In genomic region chr12:107708812-107709211, GRCm38 (mm10) we compare ENCODE assay signal across 21 mouse cellular contexts.
DNase-seq lines count a peak whose midpoint lies in the region; ATAC-seq lines count a peak whose summit lies in the region.
"Had no signal": no experiment of that assay in that cellular context is flagged by ENCODE, and none has a peak within 500 bp of the region (broad histone marks: within the 10 kb centered on the region; RNA-seq: fewer than 3 reads in every experiment).

No protein-coding gene starts in this region.

- no peak overlapping the region for H3K4me2 ChIP-seq in embryonic facial prominence, embryonic 13.5 days
- no peak overlapping the region for H3K4me2 ChIP-seq in forebrain, embryonic 16.5 days (ENCODE audit: low read length)
- H3K4me2 ChIP-seq: embryonic facial prominence, embryonic 12.5 days; heart, embryonic 11.5 days; hindbrain, embryonic 12.5 days; hindbrain, embryonic 15.5 days had no signal

- H3K4me3 ChIP-seq in embryonic facial prominence, embryonic 13.5 days = no peak overlapping the region
- no peak overlapping the region for H3K4me3 ChIP-seq in embryonic facial prominence, embryonic 10.5 days
- peak overlapping the region; percentile 44 for H3K4me3 ChIP-seq in megakaryocyte, embryonic 14.5 days (replicated peaks)
- no peak overlapping the region for H3K4me3 ChIP-seq in forebrain, embryonic 16.5 days (replicated peaks; ENCODE audit: low read length)
- H3K4me3 ChIP-seq: embryonic facial prominence, embryonic 12.5 days; hindbrain, embryonic 12.5 days; hindbrain, embryonic 15.5 days had no signal

- peaks cover 6% of the 10 kb centered on the region; the same call in 1 of the 2 replicates for H3K9me3 ChIP-seq in embryonic facial prominence, embryonic 13.5 days
- peaks cover 10% of the 10 kb centered on the region; the same call in 1 of the 2 replicates for H3K9me3 ChIP-seq in embryonic facial prominence, embryonic 10.5 days
- H3K9me3 ChIP-seq in megakaryocyte, embryonic 14.5 days = peaks cover 94% of the 10 kb centered on the region
- peaks cover 2% of the 10 kb centered on the region; the same call in 1 of the 2 replicates for H3K9me3 ChIP-seq in forebrain, embryonic 16.5 days (ENCODE audit: control insufficient read depth, low read length)
- H3K9me3 ChIP-seq: hindbrain, embryonic 15.5 days had no signal

- H3K27me3 ChIP-seq in embryonic facial prominence, embryonic 13.5 days = no peaks in the 10 kb centered on the region
- 0 out of 2 replicates have a peak, but pooled peaks cover 5% of the 10 kb centered on the region for H3K27me3 ChIP-seq in embryonic facial prominence, embryonic 10.5 days (replicated peaks; ENCODE audit: low read depth, poor library complexity, severe bottlenecking)
- H3K27me3 ChIP-seq in megakaryocyte, embryonic 14.5 days (replicated peaks) = no peaks in the 10 kb centered on the region
- no peaks in the 10 kb centered on the region for H3K27me3 ChIP-seq in forebrain, embryonic 16.5 days (replicated peaks; ENCODE audit: control insufficient read depth, insufficient read depth, low read length)
- H3K27me3 ChIP-seq: embryonic facial prominence, embryonic 12.5 days; hindbrain, embryonic 12.5 days; hindbrain, embryonic 15.5 days had no signal

- no peak for DNase-seq in embryonic facial prominence, embryonic 10.5 days (ENCODE audit: low spot score)
- peak; percentile 14 for DNase-seq in gastrocnemius, postnatal 14 days
- DNase-seq in gastrocnemius, postnatal 4 days (ENCODE audit: low spot score in 2 of 2) = no peak
- DNase-seq: adrenal gland, postnatal 10 days; adrenal gland, postnatal 36 days; cerebellum, adult 18-20 months; cerebellum, adult 9-10 months; cerebellum, postnatal 14 days; heart, adult 11 months had no signal

- ATAC-seq in embryonic facial prominence, embryonic 13.5 days (ENCODE audit: insufficient number of reproducible peaks, insufficient read depth, low FRiP score, low TSS enrichment, low read depth) = no peak; the same call in 1 of the 2 replicates
- no peak for ATAC-seq in megakaryocyte, adult 5-6 weeks (ENCODE audit: poor library complexity, severe bottlenecking)
- ATAC-seq in erythroid progenitor cell, adult 5-6 weeks (replicated peaks; ENCODE audit: low FRiP score, poor library complexity, severe bottlenecking) = no peak
- no peak for ATAC-seq in forebrain, embryonic 16.5 days
- ATAC-seq: forebrain, embryonic 14.5 days; intestine, postnatal 0 days; Patski had no signal

- 58% methylated on average over 6 of the region's 6 CpGs for WGBS in embryonic facial prominence, embryonic 13.5 days
- WGBS in embryonic facial prominence, embryonic 10.5 days = 84% methylated on average over 6 of the region's 6 CpGs
- WGBS in forebrain, embryonic 16.5 days = 86% methylated on average over 6 of the region's 6 CpGs

- no peak overlapping the region for H3K9ac ChIP-seq in embryonic facial prominence, embryonic 13.5 days
- H3K9ac ChIP-seq in forebrain, embryonic 16.5 days (replicated peaks; ENCODE audit: low read depth, low read length) = no peak overlapping the region
- H3K9ac ChIP-seq: embryonic facial prominence, embryonic 12.5 days; hindbrain, embryonic 12.5 days; hindbrain, embryonic 15.5 days had no signal

- H3K4me1 ChIP-seq in embryonic facial prominence, embryonic 13.5 days = peaks cover 53% of the 10 kb centered on the region
- peaks cover 37% of the 10 kb centered on the region for H3K4me1 ChIP-seq in embryonic facial prominence, embryonic 10.5 days
- H3K4me1 ChIP-seq in megakaryocyte, embryonic 14.5 days = no peaks in the 10 kb centered on the region
- no peaks in the 10 kb centered on the region for H3K4me1 ChIP-seq in forebrain, embryonic 16.5 days (replicated peaks; ENCODE audit: control insufficient read depth, insufficient read depth, low read length)

- intact Hi-C loops in gastrocnemius, postnatal 14 days (cut with DNase I; ENCODE audit: low total_unique reads) = no loop called here

- peak overlapping the region; percentile 23; the same call in 1 of the 2 replicates for H3K27ac ChIP-seq in embryonic facial prominence, embryonic 13.5 days
- no peak overlapping the region for H3K27ac ChIP-seq in embryonic facial prominence, embryonic 10.5 days (replicated peaks)
- H3K27ac ChIP-seq in forebrain, embryonic 16.5 days (ENCODE audit: low read length) = no peak overlapping the region
- H3K27ac ChIP-seq: embryonic facial prominence, embryonic 12.5 days; hindbrain, embryonic 12.5 days; hindbrain, embryonic 15.5 days had no signal

- no peaks in the 10 kb centered on the region for H3K36me3 ChIP-seq in embryonic facial prominence, embryonic 13.5 days
- H3K36me3 ChIP-seq in embryonic facial prominence, embryonic 10.5 days (replicated peaks) = no peaks in the 10 kb centered on the region
- no peaks in the 10 kb centered on the region for H3K36me3 ChIP-seq in megakaryocyte, embryonic 14.5 days (replicated peaks; ENCODE audit: low read length)
- H3K36me3 ChIP-seq in forebrain, embryonic 16.5 days (ENCODE audit: control insufficient read depth, insufficient read depth) = no peaks in the 10 kb centered on the region
- H3K36me3 ChIP-seq: embryonic facial prominence, embryonic 12.5 days; hindbrain, embryonic 12.5 days; hindbrain, embryonic 15.5 days had no signal
